Mouse (Mus musculus) liver, postnatal 0 days (tissue): Measurements from ENCODE around the gene Tyro3.

ENCODE experiments used
- CTCF ChIP-seq: sonication (generic); IDR thresholded peaks from 2 replicates; pipeline ENCODE4 v1.5.1; 2016; ENCODE audit warnings: antibody characterized with exemption, low read depth
- EP300 ChIP-seq: IDR thresholded peaks from 2 replicates; pipeline ENCODE4 v1.6.1; 2016; ENCODE audit warnings: antibody characterized with exemption, low read depth, mild to moderate bottlenecking

DNA sequence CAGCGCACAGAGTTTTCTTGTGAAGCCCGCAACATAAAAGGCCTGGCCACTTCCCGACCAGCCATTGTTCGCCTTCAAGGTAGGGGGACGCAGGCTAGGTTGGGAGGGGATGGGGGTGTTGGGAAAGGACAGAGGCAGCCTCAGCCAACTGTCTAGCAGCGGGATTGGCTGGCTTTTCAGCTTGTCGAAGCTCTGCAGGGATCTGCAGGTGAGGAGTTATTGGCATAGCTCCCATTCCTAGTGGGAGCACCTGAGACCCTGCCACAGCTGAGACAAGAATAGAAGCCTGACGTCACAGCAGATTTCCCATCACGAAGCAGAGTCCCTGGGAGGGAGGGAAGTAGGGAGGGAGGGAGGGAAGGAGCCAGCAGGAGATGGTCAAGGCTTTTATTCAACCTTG is 7.2 kb downstream of the Tyro3 start:
- TF ChIP-seq CTCF: no peak
- no peak for TF ChIP-seq EP300
